Mouse (Mus musculus) MEL-GATA-1-ER (cell line): ENCODE measurements around the gene Mfap5.
"Not testable (repeated sequence)": the region's sequence is repeated elsewhere in the genome, so short reads cannot be mapped to it uniquely, and the experiment has no call there.

Source experiments
- DNase-seq: peaks from one replicate; pipeline ENCODE4 v3.0.0-alpha.2; 2012; ENCODE audit warnings: low read depth; ENCODE audit errors: extremely low read depth

The Mfap5 gene

GRCm38 (mm10) chr6:122556959-122557561 is 51.4 kb downstream of the Mfap5 start:
- DNase-seq, result peak; percentile 67

GRCm38 (mm10) chr6:122560427-122560826 is 54.8 kb downstream of the Mfap5 start:
- DNase-seq, result peak; percentile 78

GRCm38 (mm10) chr6:122561005-122561404 is 55.4 kb downstream of the Mfap5 start:
- DNase-seq, result no peak

GRCm38 (mm10) chr6:122562463-122562862 is 56.8 kb downstream of the Mfap5 start:
- DNase-seq, result peak; percentile 41

- no peak for DNase-seq
Measured at GRCm38 (mm10) chr6:122565070-122565784, 59.6 kb downstream of the Mfap5 start.

GRCm38 (mm10) chr6:122569113-122569512 is 63.5 kb downstream of the Mfap5 start:
- no peak for DNase-seq

- no peak for DNase-seq
Measured at GRCm38 (mm10) chr6:122569762-122570161, 64.1 kb downstream of the Mfap5 start.

GRCm38 (mm10) chr6:122570695-122571616 is 65.3 kb downstream of the Mfap5 start:
- peak; percentile 66 for DNase-seq

- no peak for DNase-seq
Measured at GRCm38 (mm10) chr6:122571617-122571959, 65.9 kb downstream of the Mfap5 start.

GRCm38 (mm10) chr6:122575037-122575436 is 69.4 kb downstream of the Mfap5 start:
- DNase-seq, result not testable (repeated sequence)

GRCm38 (mm10) chr6:122577030-122577429 is 71.4 kb downstream of the Mfap5 start:
- no peak for DNase-seq
